Mouse (Mus musculus) midbrain, embryonic 15.5 days (tissue): ENCODE results near the gene Limch1. TPM values are rescaled to one million over a fixed set of nuclear protein-coding genes. Genes with fewer than 3 reads are reported as not detected.

Experiments
- ATAC-seq: fragments of 200-750 bp; cut with Nextera tagmentation; replicated peaks from 2 replicates; pipeline ENCODE4 v1.8.0; 2017; ENCODE audit warnings: moderate TSS enrichment
- H3K27ac ChIP-seq: fragments of 300-500 bp; sonication (generic); 2 replicates; pipeline ENCODE4 v1.5.1; 2015; ENCODE audit warnings: mild to moderate bottlenecking, inconsistent platforms
- H3K27me3 ChIP-seq: fragments of 300-500 bp; sonication (generic); replicated peaks from 2 replicates; pipeline ENCODE4 v1.6.1; 2015; ENCODE audit warnings: inconsistent platforms
- H3K36me3 ChIP-seq: fragments of 300-500 bp; sonication (generic); replicated peaks from 2 replicates; pipeline ENCODE4 v1.6.1; 2015; ENCODE audit warnings: inconsistent platforms
- H3K4me1 ChIP-seq: fragments of 300-500 bp; sonication (generic); 2 replicates; pipeline ENCODE4 v1.6.1; 2015; ENCODE audit warnings: inconsistent platforms
- H3K4me2 ChIP-seq: fragments of 300-500 bp; sonication (generic); 2 replicates; pipeline ENCODE4 v1.6.1; 2015; ENCODE audit warnings: inconsistent platforms, mild to moderate bottlenecking, moderate library complexity
- H3K4me3 ChIP-seq: fragments of 300-500 bp; sonication (generic); 2 replicates; pipeline ENCODE4 v1.5.1; 2015; ENCODE audit warnings: mild to moderate bottlenecking, inconsistent platforms
- H3K9ac ChIP-seq: fragments of 300-500 bp; sonication (generic); 2 replicates; pipeline ENCODE4 v1.6.1; 2015; ENCODE audit warnings: mild to moderate bottlenecking, inconsistent platforms
- H3K9me3 ChIP-seq: fragments of 300-500 bp; sonication (generic); 2 replicates; pipeline ENCODE4 v1.6.1; 2016; ENCODE audit warnings: inconsistent platforms
- WGBS: fragments of 180-500 bp; shearing (Covaris S2); methylation state at CpG from one replicate; pipeline ENCODE4 v1.1.7; 2015; ENCODE audit warnings: mixed read lengths; 5-methylcytosine and 5-hydroxymethylcytosine counted together
- microRNA-seq: library from miRNA; unstranded; fragments of <30 nt; microRNA quantifications from one replicate; pipeline ENCODE4, GENCODE M21; 2016
- polyA plus RNA-seq: library from polyadenylated mRNA; unstranded; fragments of >200 nt; fragmentation: Nextera tagmentation; extraction: Ambion mirVana; gene quantifications from 2 replicates; pipeline ENCODE4 v1.2.1, GENCODE M21; 2015

Gene Limch1
- polyA plus RNA-seq, 1 experiment from 2014 or later, result 47.6 TPM

GRCm38 (mm10) chr5:67100564-67101394 is 355.2 kb downstream of the Limch1 start:
- Histone ChIP-seq H3K4me2 (no peak overlapping the region), H3K9ac (no peak overlapping the region), H3K9me3 (no peaks in the 10 kb centered on the region), H3K4me1 (peaks cover 6% of the 10 kb centered on the region), H3K36me3 (no peaks in the 10 kb centered on the region), H3K4me3 (no peak overlapping the region), H3K27ac (no peak overlapping the region), H3K27me3 (peaks cover 83% of the 10 kb centered on the region)
- no peak for ATAC-seq
- under 1% methylated on average over 34 of the region's 34 CpGs for WGBS

- no peak for ATAC-seq
- 2% methylated on average over 9 of the region's 9 CpGs for WGBS
Measured at GRCm38 (mm10) chr5:67101395-67101760, 355.8 kb downstream of the Limch1 start.

DNA sequence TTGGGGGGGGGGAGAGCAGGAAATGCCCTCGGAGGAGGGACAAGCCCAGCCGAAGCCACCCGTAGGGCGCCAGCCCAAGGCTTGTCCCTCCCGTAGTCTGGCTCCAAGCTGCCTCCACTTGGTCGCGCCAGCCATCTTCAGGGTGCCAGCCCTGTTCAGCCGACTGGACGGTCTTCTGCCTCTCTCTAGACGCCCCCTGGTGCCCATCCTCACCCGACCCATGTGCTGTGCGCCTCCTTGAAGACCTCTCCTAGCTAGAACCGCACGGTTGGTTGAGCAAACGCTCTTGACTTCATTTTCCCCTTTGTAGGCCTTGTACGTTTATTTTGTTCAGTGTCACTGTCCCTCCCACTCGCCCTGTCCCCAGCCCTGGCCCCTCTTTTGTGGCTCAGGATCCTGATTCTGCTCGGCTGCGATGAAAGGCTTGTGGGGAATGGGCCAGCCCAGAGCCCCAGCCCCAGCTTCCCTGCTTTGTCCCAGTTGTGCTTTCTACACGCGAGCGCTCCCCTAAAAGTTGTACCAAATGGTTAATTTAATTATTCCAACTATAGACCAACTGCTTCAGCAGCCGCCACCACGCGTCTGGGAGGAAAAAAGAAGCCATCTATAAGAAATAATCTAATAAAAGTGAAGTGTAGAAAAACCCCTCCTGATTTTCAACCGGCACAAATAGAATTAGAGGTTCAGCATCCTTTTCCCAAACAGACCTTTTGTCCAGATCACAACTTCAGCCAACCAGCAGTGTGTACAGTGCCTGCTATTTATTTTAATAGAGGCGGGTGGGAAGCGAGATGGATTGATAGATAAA is 356.4 kb downstream of the Limch1 start:
- H3K9me3 ChIP-seq, result no peaks in the 10 kb centered on the region
- H3K27ac ChIP-seq, result no peak overlapping the region
- H3K36me3 ChIP-seq, result no peaks in the 10 kb centered on the region
- no peak overlapping the region for H3K4me3 ChIP-seq
- 1% methylated on average over 28 of the region's 28 CpGs for WGBS
- no peaks in the 10 kb centered on the region for H3K4me1 ChIP-seq
- peaks cover 87% of the 10 kb centered on the region for H3K27me3 ChIP-seq
- no peak overlapping the region for H3K9ac ChIP-seq
- peak; percentile 69; the same call in 1 of the 2 replicates for ATAC-seq
- H3K4me2 ChIP-seq, result no peak overlapping the region

More at GRCm38 (mm10) chr5:67101395-67101760, 355.8 kb downstream of the Limch1 start:
- no peaks in the 10 kb centered on the region for H3K36me3 ChIP-seq
- no peak overlapping the region for H3K4me3 ChIP-seq
- no peak overlapping the region for H3K4me2 ChIP-seq
- H3K27me3 ChIP-seq, result peaks cover 83% of the 10 kb centered on the region
- no peak overlapping the region for H3K9ac ChIP-seq
- no peaks in the 10 kb centered on the region for H3K9me3 ChIP-seq
- no peak overlapping the region for H3K27ac ChIP-seq
- peaks cover under 1% of the 10 kb centered on the region; the same call in 1 of the 2 replicates for H3K4me1 ChIP-seq

- ATAC-seq, result no peak
- Histone ChIP-seq H3K4me1 (no peaks in the 10 kb centered on the region), H3K9ac (no peak overlapping the region), H3K9me3 (no peaks in the 10 kb centered on the region), H3K4me2 (no peak overlapping the region), H3K27ac (no peak overlapping the region), H3K4me3 (no peak overlapping the region), H3K27me3 (peaks cover 77% of the 10 kb centered on the region), H3K36me3 (no peaks in the 10 kb centered on the region)
- 8% methylated on average over 3 of the region's 3 CpGs for WGBS
Measured at GRCm38 (mm10) chr5:67103016-67103415, 357.4 kb downstream of the Limch1 start.

DNA sequence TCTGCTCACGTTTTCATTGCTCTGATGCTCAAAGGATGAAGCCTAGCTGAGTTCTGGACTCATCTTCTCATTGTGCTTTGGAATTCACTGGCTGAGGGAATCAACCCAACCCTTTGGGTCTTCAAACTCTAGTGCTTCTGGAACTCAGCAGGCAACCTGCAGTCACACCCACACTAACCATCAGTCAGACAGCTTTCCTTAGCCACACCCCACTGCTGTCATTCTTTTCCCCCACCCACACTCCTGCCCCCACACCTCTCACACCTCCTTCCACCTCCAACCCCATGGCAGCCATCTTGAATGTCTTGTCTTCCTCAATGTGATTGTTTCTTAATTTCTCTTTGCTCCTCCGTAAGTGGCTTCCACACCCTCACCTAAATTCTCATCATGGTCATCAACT is 360.6 kb downstream of the Limch1 start:
- Histone ChIP-seq H3K9me3 (no peaks in the 10 kb centered on the region), H3K36me3 (no peaks in the 10 kb centered on the region), H3K27me3 (peaks cover 52% of the 10 kb centered on the region), H3K4me2 (no peak overlapping the region), H3K4me1 (no peaks in the 10 kb centered on the region), H3K4me3 (no peak overlapping the region), H3K9ac (no peak overlapping the region), H3K27ac (no peak overlapping the region)
- no peak for ATAC-seq
- 87% methylated on average over 2 of the region's 2 CpGs for WGBS

Small RNA genes lying within 50 kb of the gene (microRNA-seq; reads per million reads assigned to microRNA genes)
- not detected for gene Gm23841

Other genes starting within 250 kb of the Limch1 start
- gene Apbb2, start 127.0 kb upstream of the Limch1 start, polyA plus RNA-seq, result 110 and 115 TPM in 2 replicates
- 1,755 and 1,834 TPM in 2 replicates for gene Uchl1, start 69.7 kb upstream of the Limch1 start, polyA plus RNA-seq